Mouse (Mus musculus): ENCODE measurements at regions not wholly inside any gene's neighbourhood (a gene's known extent, or its start where the extent isn't known, plus 50 kb on each side); places are given as distances from the start of the nearest gene placed in this dataset.

DNA sequence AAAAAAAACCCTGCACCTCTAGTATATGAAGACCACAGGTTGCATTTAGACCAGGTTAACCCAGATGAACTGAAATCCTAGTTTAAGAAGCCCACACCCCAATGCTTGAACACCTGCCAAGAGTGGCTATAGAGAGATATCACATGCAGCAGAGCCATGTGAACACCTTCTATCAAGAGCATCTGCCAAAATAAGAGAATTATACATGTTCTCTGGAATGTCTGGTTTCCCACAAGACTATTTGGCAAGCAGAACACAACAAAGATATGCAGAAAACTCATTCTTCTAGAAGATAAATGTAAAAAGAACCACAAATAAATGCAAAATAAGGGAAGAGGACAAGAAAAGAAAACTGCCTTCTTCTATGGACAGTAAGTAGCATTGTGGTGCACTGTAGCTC, 107.7 kb upstream of the Dab2 start:
- no peak for TF ChIP-seq GATA1 (IDR thresholded peaks at IDR 0.05; ENCODE audit: borderline replicate concordance, low read length)
- no peak for TF ChIP-seq FLI1 (IDR thresholded peaks at IDR 0.05; ENCODE audit: low read length)
- H3K27me3 ChIP-seq (replicated peaks), result no peaks in the 10 kb centered on the region
- H3K4me3 ChIP-seq (replicated peaks), result no peak overlapping the region
- peaks cover 5% of the 10 kb centered on the region; the same call in 1 of the 2 replicates for H3K9me3 ChIP-seq
- H3K4me1 ChIP-seq, result no peaks in the 10 kb centered on the region
- no peaks in the 10 kb centered on the region for H3K36me3 ChIP-seq (replicated peaks; ENCODE audit: low read length)

DNA sequence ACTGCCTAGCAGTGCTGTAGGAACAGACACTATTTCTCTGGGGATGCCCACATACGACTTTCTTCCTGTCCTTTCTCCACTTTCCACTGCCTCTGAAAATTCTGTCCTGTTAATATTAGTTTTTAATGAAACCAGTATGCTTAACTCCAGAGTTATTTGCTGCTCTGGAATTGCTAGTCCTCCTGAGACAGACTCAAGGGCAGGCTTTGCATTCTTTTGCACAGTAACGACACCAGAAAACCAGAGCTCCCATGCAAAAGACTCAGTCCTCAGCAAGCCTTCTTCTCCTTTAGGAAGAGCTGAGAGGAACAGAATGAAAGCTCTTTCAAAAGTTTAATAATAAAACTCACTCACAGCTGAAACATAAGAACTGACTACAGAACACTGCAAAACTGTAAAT, 92.3 kb upstream of the Dab2 start:
- Histone ChIP-seq H3K4me1 (no peaks in the 10 kb centered on the region), H3K27me3 (replicated peaks) (no peaks in the 10 kb centered on the region), H3K4me3 (replicated peaks) (no peak overlapping the region), H3K36me3 (replicated peaks; ENCODE audit: low read length) (no peaks in the 10 kb centered on the region), H3K9me3 (peaks cover 7% of the 10 kb centered on the region; the same call in 1 of the 2 replicates)
- TF ChIP-seq FLI1 (IDR thresholded peaks at IDR 0.05; ENCODE audit: low read length) (no peak), GATA1 (IDR thresholded peaks at IDR 0.05; ENCODE audit: borderline replicate concordance, low read length) (no peak)

DNA sequence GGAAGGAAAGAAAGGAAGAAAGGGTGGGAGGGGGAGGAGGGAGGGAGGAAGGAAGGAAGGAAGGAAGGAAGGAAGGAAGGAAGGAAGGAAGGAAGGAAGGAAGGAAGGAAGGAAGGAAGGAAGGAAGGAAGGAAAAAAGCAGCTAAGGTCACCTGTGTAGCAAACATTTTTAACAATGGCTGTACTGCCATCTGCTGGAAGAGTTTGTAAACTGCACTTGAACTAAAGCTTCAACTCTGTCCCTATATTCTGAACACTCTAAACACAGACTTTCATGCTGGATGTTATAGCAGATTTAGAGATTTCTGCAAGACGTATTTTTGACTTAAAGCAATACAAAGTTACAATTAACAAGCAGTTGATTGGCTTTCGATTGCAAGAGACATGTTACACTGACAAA, 90.3 kb upstream of the Dab2 start:
- Histone ChIP-seq H3K4me1 (no peaks in the 10 kb centered on the region), H3K9me3 (peaks cover 7% of the 10 kb centered on the region; the same call in 1 of the 2 replicates), H3K36me3 (replicated peaks; ENCODE audit: low read length) (no peaks in the 10 kb centered on the region), H3K4me3 (replicated peaks) (no peak overlapping the region), H3K27me3 (replicated peaks) (no peaks in the 10 kb centered on the region)
- TF ChIP-seq GATA1 (IDR thresholded peaks at IDR 0.05; ENCODE audit: borderline replicate concordance, low read length), result no peak
- TF ChIP-seq FLI1 (IDR thresholded peaks at IDR 0.05; ENCODE audit: low read length), result no peak

DNA sequence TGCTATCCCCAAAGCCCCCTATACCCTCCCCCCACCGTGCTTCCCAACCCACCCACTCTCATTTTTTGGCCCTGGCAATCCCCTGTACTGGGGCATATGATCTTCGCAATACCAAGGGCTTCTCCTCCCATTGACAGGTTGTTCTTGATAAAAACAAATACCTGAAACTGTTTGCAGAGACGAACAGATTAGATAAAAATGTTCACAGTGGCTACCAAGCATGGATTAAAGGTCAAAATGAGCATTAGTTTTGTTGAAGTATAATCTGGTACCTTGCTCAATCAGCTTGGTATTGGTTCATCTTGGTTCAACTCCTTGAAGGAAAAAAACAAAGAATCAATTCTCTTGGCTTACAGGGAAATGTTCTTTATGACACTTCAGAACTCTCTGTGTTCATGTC, 81.5 kb upstream of the Dab2 start:
- Histone ChIP-seq H3K4me3 (replicated peaks) (no peak overlapping the region), H3K9me3 (no peaks in the 10 kb centered on the region), H3K4me1 (no peaks in the 10 kb centered on the region), H3K36me3 (replicated peaks; ENCODE audit: low read length) (no peaks in the 10 kb centered on the region), H3K27me3 (replicated peaks) (peaks cover 2% of the 10 kb centered on the region)
- TF ChIP-seq GATA1 (IDR thresholded peaks at IDR 0.05; ENCODE audit: borderline replicate concordance, low read length) (no peak), FLI1 (IDR thresholded peaks at IDR 0.05; ENCODE audit: low read length) (no peak)

DNA sequence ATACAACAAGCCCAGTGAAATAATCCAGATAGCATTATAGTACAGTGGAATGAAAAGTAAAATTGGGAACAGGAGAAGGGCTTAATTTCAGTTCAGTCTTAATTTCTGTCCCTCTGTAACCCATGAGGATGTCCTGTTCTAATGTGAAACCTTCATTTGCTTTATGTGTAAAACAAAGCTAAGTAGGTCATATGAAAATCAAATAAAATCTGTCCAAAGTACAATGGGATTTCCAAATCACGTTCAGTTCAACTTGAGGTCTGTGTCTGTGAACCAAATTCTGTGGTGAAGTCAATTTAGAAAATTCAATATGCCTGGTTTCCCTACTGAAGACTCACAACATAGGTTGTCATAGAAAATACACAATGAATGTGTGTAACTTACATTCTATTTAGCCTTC, 74.4 kb upstream of the Dab2 start:
- TF ChIP-seq FLI1 (IDR thresholded peaks at IDR 0.05; ENCODE audit: low read length) (no peak), GATA1 (IDR thresholded peaks at IDR 0.05; ENCODE audit: borderline replicate concordance, low read length) (no peak)
- no peaks in the 10 kb centered on the region for H3K4me1 ChIP-seq
- no peaks in the 10 kb centered on the region for H3K36me3 ChIP-seq (replicated peaks; ENCODE audit: low read length)
- H3K4me3 ChIP-seq (replicated peaks), result no peak overlapping the region
- no peaks in the 10 kb centered on the region for H3K27me3 ChIP-seq (replicated peaks)
- no peaks in the 10 kb centered on the region; the same call in 1 of the 2 replicates for H3K9me3 ChIP-seq

DNA sequence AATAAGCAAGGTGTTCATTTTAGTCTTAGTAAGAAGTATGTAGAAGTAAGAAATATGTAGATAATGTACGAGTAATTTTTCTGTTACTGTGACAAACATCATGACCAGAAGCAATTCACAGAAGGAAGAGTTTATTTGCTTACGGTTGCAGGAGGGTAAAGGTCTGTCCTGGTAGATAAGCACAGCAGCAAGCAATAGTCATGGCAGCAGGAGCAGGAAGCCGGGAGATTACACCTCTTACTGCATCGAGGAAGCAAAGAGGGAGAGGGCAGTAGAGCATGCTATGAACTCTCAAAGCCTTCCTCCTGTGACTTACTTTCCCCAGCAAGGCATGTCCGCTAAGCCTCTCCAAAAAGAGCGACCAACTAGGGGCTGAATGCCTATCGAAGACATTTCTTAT, 69.0 kb upstream of the Dab2 start:
- H3K4me1 ChIP-seq, result no peaks in the 10 kb centered on the region

DNA sequence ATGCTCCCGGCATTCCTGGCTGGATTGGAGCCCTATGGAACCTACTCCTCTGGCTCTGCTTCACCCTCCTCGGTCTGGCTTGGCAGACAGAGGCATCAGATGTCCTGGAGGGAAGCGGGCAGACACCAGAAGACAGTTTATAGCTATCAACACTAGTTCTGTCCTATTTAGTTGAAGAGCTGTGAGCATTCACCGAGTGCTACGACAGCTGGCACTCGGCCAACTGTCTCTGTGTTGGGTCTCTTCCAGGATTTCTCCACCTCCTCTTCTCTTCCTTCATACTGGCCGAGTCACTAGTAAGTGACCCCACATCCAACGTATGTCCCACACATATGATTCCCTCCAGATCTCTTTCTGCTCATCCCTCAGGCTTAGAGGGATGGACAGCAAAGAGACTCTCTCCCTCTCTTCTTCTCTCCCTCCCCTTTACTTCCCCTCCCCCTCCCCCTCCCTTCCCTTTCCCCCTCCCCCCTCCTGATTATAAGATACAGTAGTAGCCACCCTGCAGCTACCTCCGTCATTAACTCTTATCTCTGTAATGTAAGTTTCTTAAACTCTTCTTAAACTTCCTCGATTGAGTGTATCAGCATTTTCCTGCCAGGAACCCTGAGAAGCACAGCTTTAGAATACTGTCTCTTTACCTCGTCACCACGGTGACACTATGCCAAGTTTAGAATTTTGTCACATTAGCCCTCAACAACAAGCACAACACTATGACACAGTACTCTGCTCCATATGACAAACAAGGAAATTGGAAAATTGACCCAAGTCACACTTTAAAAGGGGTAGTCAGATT, 68.1 kb upstream of the Dab2 start:
- H3K36me3 ChIP-seq (replicated peaks; ENCODE audit: low read length), result no peaks in the 10 kb centered on the region
- no peak overlapping the region for H3K4me3 ChIP-seq (replicated peaks)
- no peaks in the 10 kb centered on the region for H3K4me1 ChIP-seq
- TF ChIP-seq GATA1 (IDR thresholded peaks at IDR 0.05; ENCODE audit: borderline replicate concordance, low read length), result no peak
- no peaks in the 10 kb centered on the region for H3K27me3 ChIP-seq (replicated peaks)
- no peaks in the 10 kb centered on the region; the same call in 1 of the 2 replicates for H3K9me3 ChIP-seq

More for the DNA sequence above, 69.0 kb upstream of the Dab2 start:
- no peaks in the 10 kb centered on the region for H3K27me3 ChIP-seq (replicated peaks)
- no peaks in the 10 kb centered on the region for H3K36me3 ChIP-seq (replicated peaks; ENCODE audit: low read length)
- no peaks in the 10 kb centered on the region; the same call in 1 of the 2 replicates for H3K9me3 ChIP-seq
- no peak for TF ChIP-seq GATA1 (IDR thresholded peaks at IDR 0.05; ENCODE audit: borderline replicate concordance, low read length)
- H3K4me3 ChIP-seq (replicated peaks), result no peak overlapping the region

DNA sequence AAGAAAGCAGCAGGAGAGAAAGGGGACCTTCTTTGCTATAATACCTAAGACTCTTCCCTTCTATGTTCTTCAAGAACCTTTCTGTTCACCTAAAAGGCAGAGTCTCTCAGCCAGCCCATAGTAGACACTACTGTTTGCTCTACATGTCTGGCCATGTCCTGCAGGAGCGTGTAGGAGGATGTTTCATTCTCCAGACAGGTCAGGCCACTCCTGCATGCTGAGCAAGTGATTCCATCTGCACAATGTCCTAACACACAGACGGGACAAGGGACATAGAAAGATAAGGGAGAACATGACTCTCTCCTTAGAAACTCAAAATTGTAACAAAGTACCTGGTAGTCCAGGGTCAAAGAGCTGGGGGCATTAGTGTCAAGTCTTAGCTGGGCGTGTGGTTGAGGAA, 66.0 kb upstream of the Dab2 start:
- no peaks in the 10 kb centered on the region for H3K27me3 ChIP-seq (replicated peaks)
- H3K4me1 ChIP-seq, result no peaks in the 10 kb centered on the region
- H3K36me3 ChIP-seq (replicated peaks; ENCODE audit: low read length), result no peaks in the 10 kb centered on the region
- H3K4me3 ChIP-seq (replicated peaks), result no peak overlapping the region
- H3K9me3 ChIP-seq, result no peaks in the 10 kb centered on the region; the same call in 1 of the 2 replicates
- no peak for TF ChIP-seq GATA1 (IDR thresholded peaks at IDR 0.05; ENCODE audit: borderline replicate concordance, low read length)
- no peak for TF ChIP-seq FLI1 (IDR thresholded peaks at IDR 0.05; ENCODE audit: low read length)

DNA sequence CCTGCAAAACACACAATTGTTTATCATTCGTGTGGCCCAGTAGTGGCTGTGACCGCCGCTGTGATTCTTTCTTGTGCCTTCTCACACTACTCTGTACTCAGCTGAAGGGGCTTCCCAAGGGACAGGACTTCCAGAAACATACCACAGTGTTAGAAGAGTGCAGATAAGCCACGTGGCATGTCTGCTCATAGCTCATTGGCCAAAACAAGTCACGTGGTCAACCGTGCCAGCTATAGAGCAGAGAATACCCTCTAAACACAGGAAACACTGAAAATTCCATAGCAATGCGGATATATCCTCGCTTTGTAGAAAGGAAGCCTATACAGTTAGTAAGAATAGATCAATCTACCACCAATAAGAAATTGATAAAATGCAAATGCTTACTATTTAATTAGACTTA, 63.0 kb upstream of the Dab2 start:
- H3K27me3 ChIP-seq (replicated peaks), result peaks cover 7% of the 10 kb centered on the region

DNA sequence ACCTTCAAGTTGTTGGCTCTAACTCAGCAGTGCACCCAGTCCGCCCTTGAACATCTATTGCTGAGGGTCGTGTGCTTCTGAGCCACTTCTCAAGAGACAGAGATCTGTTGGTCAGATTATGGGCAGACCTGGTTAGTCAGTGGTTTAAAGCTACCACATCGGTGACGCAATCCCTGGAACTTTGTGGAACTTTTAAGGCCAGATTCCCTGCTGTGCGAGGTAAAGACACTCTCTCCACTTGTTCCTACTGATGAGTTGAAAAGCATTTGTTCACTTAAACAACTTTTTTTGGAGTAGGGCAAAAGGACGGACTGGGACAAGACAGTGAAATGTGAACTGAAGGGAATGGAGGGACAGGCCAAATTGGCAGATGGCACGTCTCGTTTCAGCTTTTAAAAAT, 61.9 kb upstream of the Dab2 start:
- TF ChIP-seq GATA1 (IDR thresholded peaks at IDR 0.05; ENCODE audit: borderline replicate concordance, low read length) (no peak), FLI1 (IDR thresholded peaks at IDR 0.05; ENCODE audit: low read length) (no peak)
- Histone ChIP-seq H3K4me3 (replicated peaks) (no peak overlapping the region), H3K36me3 (replicated peaks; ENCODE audit: low read length) (no peaks in the 10 kb centered on the region)

More for the DNA sequence above, 63.0 kb upstream of the Dab2 start:
- H3K4me3 ChIP-seq (replicated peaks), result no peak overlapping the region
- no peaks in the 10 kb centered on the region for H3K9me3 ChIP-seq
- no peaks in the 10 kb centered on the region for H3K4me1 ChIP-seq
- no peaks in the 10 kb centered on the region for H3K36me3 ChIP-seq (replicated peaks; ENCODE audit: low read length)
- TF ChIP-seq GATA1 (IDR thresholded peaks at IDR 0.05; ENCODE audit: borderline replicate concordance, low read length) (no peak), FLI1 (IDR thresholded peaks at IDR 0.05; ENCODE audit: low read length) (no peak)

More for the DNA sequence above, 61.9 kb upstream of the Dab2 start:
- H3K27me3 ChIP-seq (replicated peaks), result peaks cover 7% of the 10 kb centered on the region
- H3K4me1 ChIP-seq, result no peaks in the 10 kb centered on the region
- H3K9me3 ChIP-seq, result no peaks in the 10 kb centered on the region

Measured in megakaryocyte, embryonic 14.5 days (primary cell).